Mouse (Mus musculus) MEL (cell line): ENCODE results near the gene Dguok.

Experiments
- CTCF ChIP-seq, 3 experiments: IDR thresholded peaks in 2 of 3; conservative IDR thresholded peaks in 1 of 3; 2 replicates each; pipeline ENCODE4 v1.5.1; 2011 to 2012; ENCODE audit warnings: low read length in 3 of 3, low read depth in 2 of 3, mild to moderate bottlenecking in 2 of 3, improper control_type of control experiment in 1 of 3, inconsistent platforms in 1 of 3, mixed read lengths in 1 of 3, moderate library complexity in 1 of 3; ENCODE audit not compliant: control insufficient read depth in 1 of 3, insufficient read depth in 1 of 3, poor library complexity in 1 of 3, severe bottlenecking in 1 of 3
- ETS1 ChIP-seq: IDR thresholded peaks from 2 replicates; pipeline ENCODE4 v1.6.1; 2012; ENCODE audit warnings: low read depth, mild to moderate bottlenecking, inconsistent platforms, low read length, improper control_type of control experiment, moderate library complexity
- POLR2A ChIP-seq, 2 experiments: IDR thresholded peaks; 2 replicates each; pipeline ENCODE4 v1.6.1; 2011 to 2012; ENCODE audit warnings: low read length in 2 of 2, mild to moderate bottlenecking in 2 of 2, control low read depth in 1 of 2, improper control_type of control experiment in 1 of 2, low read depth in 1 of 2, moderate library complexity in 1 of 2; ENCODE audit not compliant: control insufficient read depth in 1 of 2, insufficient read depth in 1 of 2, poor library complexity in 1 of 2
- POLR2AphosphoS2 ChIP-seq: IDR thresholded peaks from 2 replicates; pipeline ENCODE4 v1.6.1; 2011; ENCODE audit warnings: low read length, improper control_type of control experiment

- TF ChIP-seq CTCF (IDR thresholded peaks at IDR 0.05 in 2 of 3, conservative IDR thresholded peaks at IDR 0.05 in 1 of 3; ENCODE audit: control insufficient read depth in 1 of 3, insufficient read depth in 1 of 3, low read depth in 2 of 3, low read length in 3 of 3, poor library complexity in 1 of 3, severe bottlenecking in 1 of 3) (no peak; a peak in 1 of 6 replicates), POLR2A (IDR thresholded peaks at IDR 0.05; ENCODE audit: control insufficient read depth in 1 of 2, insufficient read depth in 1 of 2, low read depth in 1 of 2, low read length in 2 of 2, poor library complexity in 1 of 2) (no peak), POLR2AphosphoS2 (no peak), ETS1 (no peak)
These were observed 3.4 kb upstream of the Dguok start for GRCm38 (mm10) chr6:83510210-83510609.
